Mouse (Mus musculus) ES-Bruce4 (cell line): Measurements from ENCODE around the gene Fam243.

Experiments used
- CTCF ChIP-seq: IDR thresholded peaks from one replicate; pipeline ENCODE4 v1.8.1; 2011; ENCODE audit warnings: low read depth, low read length
- EP300 ChIP-seq: IDR thresholded peaks from 2 replicates; pipeline ENCODE4 v1.6.1; 2011; ENCODE audit warnings: low read depth, low read length; ENCODE audit not compliant: insufficient read depth
- POLR2A ChIP-seq: IDR thresholded peaks from one replicate; pipeline ENCODE4 v1.8.1; 2011; ENCODE audit warnings: low read length; ENCODE audit not compliant: insufficient read depth

- TF ChIP-seq CTCF (no peak), POLR2A (no peak), EP300 (no peak)
Observed at GRCm38 (mm10) chr16:92275526-92275925, 45.7 kb downstream of the Fam243 start.
